Mouse (Mus musculus): ENCODE data around the gene Kbtbd2. TPM values are rescaled to one million over a fixed set of nuclear protein-coding genes. Genes with fewer than 3 reads are reported as not detected.

Kbtbd2 gene
- polyA plus RNA-seq, 1 experiment: 14.8 TPM

GRCm38 (mm10) chr6:56796668-56797141 lies 908 bp downstream of the Kbtbd2 start:
- Histone ChIP-seq H3ac (ENCODE audit: control insufficient read depth, insufficient read length, low read depth) (peak overlapping the region; percentile 89), H3K79me3 (ENCODE audit: low read depth) (peaks cover 53% of the 10 kb centered on the region), H3K27me3 (ENCODE audit: control insufficient read depth, insufficient read depth, insufficient read length) (no peaks in the 10 kb centered on the region), H3K4me3 (ENCODE audit: insufficient read depth, poor library complexity, severe bottlenecking) (peak overlapping the region; percentile 65), H3K36me3 (ENCODE audit: control insufficient read depth, insufficient read depth) (peaks cover 13% of the 10 kb centered on the region), H3K79me2 (ENCODE audit: control insufficient read depth, insufficient read depth) (peaks cover 54% of the 10 kb centered on the region)
- TF ChIP-seq MYOD1 (IDR thresholded peaks at IDR 0.05; ENCODE audit: control insufficient read depth, insufficient read length, low read depth): no peak
- TF ChIP-seq USF1 (IDR thresholded peaks at IDR 0.05; ENCODE audit: low read depth): peak; percentile 97

GRCm38 (mm10) chr6:56796232-56796631 lies 1.4 kb downstream of the Kbtbd2 start:
- peak overlapping the region; percentile 61 for H3ac ChIP-seq (ENCODE audit: control insufficient read depth, insufficient read length, low read depth)
- peaks cover 59% of the 10 kb centered on the region for H3K79me2 ChIP-seq (ENCODE audit: control insufficient read depth, insufficient read depth)
- peaks cover 13% of the 10 kb centered on the region for H3K36me3 ChIP-seq (ENCODE audit: control insufficient read depth, insufficient read depth)
- H3K4me3 ChIP-seq (ENCODE audit: insufficient read depth, poor library complexity, severe bottlenecking): peak overlapping the region; percentile 65
- H3K79me3 ChIP-seq (ENCODE audit: low read depth): peaks cover 58% of the 10 kb centered on the region
- no peaks in the 10 kb centered on the region for H3K27me3 ChIP-seq (ENCODE audit: control insufficient read depth, insufficient read depth, insufficient read length)
- no peak for TF ChIP-seq MYOD1 (IDR thresholded peaks at IDR 0.05; ENCODE audit: control insufficient read depth, insufficient read length, low read depth)
- no peak for TF ChIP-seq MYOG (IDR thresholded peaks at IDR 0.05; ENCODE audit: control insufficient read depth, extremely low read depth, insufficient read length)
- TF ChIP-seq MAX (IDR thresholded peaks at IDR 0.05): no peak
- no peak for TF ChIP-seq FOSL1 (IDR thresholded peaks at IDR 0.05; ENCODE audit: insufficient read depth, low read length, poor library complexity, severe bottlenecking)
- no peak for TF ChIP-seq USF1 (IDR thresholded peaks at IDR 0.05; ENCODE audit: low read depth)
- no peak for TF ChIP-seq CEBPB (IDR thresholded peaks at IDR 0.05; ENCODE audit: low read depth)
- no peak for TF ChIP-seq CTCF (IDR thresholded peaks at IDR 0.05; ENCODE audit: control insufficient read depth, insufficient read depth, insufficient read length)

GRCm38 (mm10) chr6:56794834-56795233 lies 2.8 kb downstream of the Kbtbd2 start:
- H3K27me3 ChIP-seq (ENCODE audit: control insufficient read depth, insufficient read depth, insufficient read length): no peaks in the 10 kb centered on the region
- no peak overlapping the region for H3K4me3 ChIP-seq (ENCODE audit: insufficient read depth, poor library complexity, severe bottlenecking)
- TF ChIP-seq USF1 (IDR thresholded peaks at IDR 0.05; ENCODE audit: low read depth): no peak
- no peak for TF ChIP-seq CTCF (IDR thresholded peaks at IDR 0.05; ENCODE audit: control insufficient read depth, insufficient read depth, insufficient read length)
- no peak for TF ChIP-seq MYOD1 (IDR thresholded peaks at IDR 0.05; ENCODE audit: control insufficient read depth, insufficient read length, low read depth)
- no peak for TF ChIP-seq MAX (IDR thresholded peaks at IDR 0.05)
- TF ChIP-seq MYOG (IDR thresholded peaks at IDR 0.05; ENCODE audit: control insufficient read depth, extremely low read depth, insufficient read length): no peak
- TF ChIP-seq FOSL1 (IDR thresholded peaks at IDR 0.05; ENCODE audit: insufficient read depth, low read length, poor library complexity, severe bottlenecking): no peak
- no peak for TF ChIP-seq CEBPB (IDR thresholded peaks at IDR 0.05; ENCODE audit: low read depth)

GRCm38 (mm10) chr6:56789336-56789735 lies 8.3 kb downstream of the Kbtbd2 start:
- Histone ChIP-seq H3ac (ENCODE audit: control insufficient read depth, insufficient read length, low read depth) (no peak overlapping the region), H3K79me3 (ENCODE audit: low read depth) (peaks cover 99% of the 10 kb centered on the region), H3K4me3 (ENCODE audit: insufficient read depth, poor library complexity, severe bottlenecking) (no peak overlapping the region), H3K79me2 (ENCODE audit: control insufficient read depth, insufficient read depth) (peaks cover 100% of the 10 kb centered on the region), H3K36me3 (ENCODE audit: control insufficient read depth, insufficient read depth) (peaks cover 57% of the 10 kb centered on the region), H3K27me3 (ENCODE audit: control insufficient read depth, insufficient read depth, insufficient read length) (no peaks in the 10 kb centered on the region)
- no peak for TF ChIP-seq USF1 (IDR thresholded peaks at IDR 0.05; ENCODE audit: low read depth)
- TF ChIP-seq CEBPB (IDR thresholded peaks at IDR 0.05; ENCODE audit: low read depth): no peak
- no peak for TF ChIP-seq MAX (IDR thresholded peaks at IDR 0.05)
- TF ChIP-seq CTCF (IDR thresholded peaks at IDR 0.05; ENCODE audit: control insufficient read depth, insufficient read depth, insufficient read length): no peak
- TF ChIP-seq MYOD1 (IDR thresholded peaks at IDR 0.05; ENCODE audit: control insufficient read depth, insufficient read length, low read depth): no peak
- no peak for TF ChIP-seq MYOG (IDR thresholded peaks at IDR 0.05; ENCODE audit: control insufficient read depth, extremely low read depth, insufficient read length)
- TF ChIP-seq FOSL1 (IDR thresholded peaks at IDR 0.05; ENCODE audit: insufficient read depth, low read length, poor library complexity, severe bottlenecking): no peak

More at GRCm38 (mm10) chr6:56794834-56795233, 2.8 kb downstream of the Kbtbd2 start:
- H3K36me3 ChIP-seq (ENCODE audit: control insufficient read depth, insufficient read depth): peaks cover 22% of the 10 kb centered on the region
- H3K79me2 ChIP-seq (ENCODE audit: control insufficient read depth, insufficient read depth): peaks cover 73% of the 10 kb centered on the region
- H3ac ChIP-seq (ENCODE audit: control insufficient read depth, insufficient read length, low read depth): no peak overlapping the region
- peaks cover 72% of the 10 kb centered on the region for H3K79me3 ChIP-seq (ENCODE audit: low read depth)

- no peak overlapping the region for H3ac ChIP-seq (ENCODE audit: control insufficient read depth, insufficient read length, low read depth)
Measured at GRCm38 (mm10) chr6:56787668-56788067, 9.9 kb downstream of the Kbtbd2 start.

GRCm38 (mm10) chr6:56785068-56785467 lies 12.5 kb downstream of the Kbtbd2 start:
- TF ChIP-seq MAX (IDR thresholded peaks at IDR 0.05) (no peak), MYOG (IDR thresholded peaks at IDR 0.05; ENCODE audit: control insufficient read depth, extremely low read depth, insufficient read length) (no peak), MYOD1 (IDR thresholded peaks at IDR 0.05; ENCODE audit: control insufficient read depth, insufficient read length, low read depth) (no peak), USF1 (IDR thresholded peaks at IDR 0.05; ENCODE audit: low read depth) (no peak), CTCF (IDR thresholded peaks at IDR 0.05; ENCODE audit: control insufficient read depth, insufficient read depth, insufficient read length) (no peak), CEBPB (IDR thresholded peaks at IDR 0.05; ENCODE audit: low read depth) (no peak), FOSL1 (IDR thresholded peaks at IDR 0.05; ENCODE audit: insufficient read depth, low read length, poor library complexity, severe bottlenecking) (no peak)
- Histone ChIP-seq H3K79me3 (ENCODE audit: low read depth) (peaks cover 89% of the 10 kb centered on the region), H3K4me3 (ENCODE audit: insufficient read depth, poor library complexity, severe bottlenecking) (no peak overlapping the region), H3ac (ENCODE audit: control insufficient read depth, insufficient read length, low read depth) (no peak overlapping the region), H3K79me2 (ENCODE audit: control insufficient read depth, insufficient read depth) (peaks cover 100% of the 10 kb centered on the region), H3K27me3 (ENCODE audit: control insufficient read depth, insufficient read depth, insufficient read length) (no peaks in the 10 kb centered on the region), H3K36me3 (ENCODE audit: control insufficient read depth, insufficient read depth) (peaks cover 79% of the 10 kb centered on the region)

More at GRCm38 (mm10) chr6:56787668-56788067, 9.9 kb downstream of the Kbtbd2 start:
- peaks cover 100% of the 10 kb centered on the region for H3K79me2 ChIP-seq (ENCODE audit: control insufficient read depth, insufficient read depth)
- H3K79me3 ChIP-seq (ENCODE audit: low read depth): peaks cover 99% of the 10 kb centered on the region
- no peaks in the 10 kb centered on the region for H3K27me3 ChIP-seq (ENCODE audit: control insufficient read depth, insufficient read depth, insufficient read length)
- H3K36me3 ChIP-seq (ENCODE audit: control insufficient read depth, insufficient read depth): peaks cover 63% of the 10 kb centered on the region
- no peak for TF ChIP-seq USF1 (IDR thresholded peaks at IDR 0.05; ENCODE audit: low read depth)
- no peak for TF ChIP-seq MYOD1 (IDR thresholded peaks at IDR 0.05; ENCODE audit: control insufficient read depth, insufficient read length, low read depth)
- TF ChIP-seq MAX (IDR thresholded peaks at IDR 0.05): no peak
- TF ChIP-seq CEBPB (IDR thresholded peaks at IDR 0.05; ENCODE audit: low read depth): no peak
- no peak for TF ChIP-seq FOSL1 (IDR thresholded peaks at IDR 0.05; ENCODE audit: insufficient read depth, low read length, poor library complexity, severe bottlenecking)
- TF ChIP-seq CTCF (IDR thresholded peaks at IDR 0.05; ENCODE audit: control insufficient read depth, insufficient read depth, insufficient read length): no peak
- no peak for TF ChIP-seq MYOG (IDR thresholded peaks at IDR 0.05; ENCODE audit: control insufficient read depth, extremely low read depth, insufficient read length)
- no peak overlapping the region for H3K4me3 ChIP-seq (ENCODE audit: insufficient read depth, poor library complexity, severe bottlenecking)

Measured in C2C12 (cell line).